Mouse (Mus musculus): ENCODE measurements around the gene Mpeg1.

DNA sequence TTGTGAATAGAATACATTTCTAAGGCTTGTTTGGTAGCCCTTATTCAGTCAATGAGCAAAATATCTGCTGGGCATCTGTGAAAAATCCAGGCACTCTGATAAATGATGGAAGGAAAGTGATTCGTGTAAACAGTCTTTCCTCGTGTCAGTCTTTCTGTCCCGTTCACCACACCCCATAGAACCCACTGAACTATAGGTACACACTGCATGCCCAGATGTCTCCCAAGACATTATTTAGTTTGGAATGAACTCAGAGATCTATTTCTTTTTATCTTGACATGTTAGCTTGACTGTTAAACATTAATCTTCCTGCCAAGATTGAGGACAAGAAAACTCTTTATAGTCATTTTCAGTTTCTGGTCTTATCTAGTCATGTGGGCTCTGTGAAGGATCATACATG is 42.3 kb upstream of the Mpeg1 start:
- TF ChIP-seq TCF12 (IDR thresholded peaks at IDR 0.05; ENCODE audit: low read depth, low read length) (no peak), CTCF (conservative IDR thresholded peaks at IDR 0.05 in 1 of 2, IDR thresholded peaks at IDR 0.05 in 1 of 2; ENCODE audit: low read depth in 2 of 2, low read length in 2 of 2) (no peak), MAX (IDR thresholded peaks at IDR 0.05; ENCODE audit: low read length) (no peak), POLR2A (IDR thresholded peaks at IDR 0.05; ENCODE audit: low read depth, low read length) (no peak)
